Mouse (Mus musculus) liver, postnatal 0 days (tissue): ENCODE measurements around the gene Top3b. TPM values are rescaled to one million over a fixed set of nuclear protein-coding genes. Genes with fewer than 3 reads are reported as not detected.
A peak's percentile ranks its signal among the peaks of the same experiment; 100 is the strongest.
"Not testable (repeated sequence)": the region's sequence is repeated elsewhere in the genome, so short reads cannot be mapped to it uniquely, and the experiment has no call there.

Source experiments
- ATAC-seq: fragments of 200-750 bp; cut with Nextera tagmentation; 2 replicates; pipeline ENCODE4 v1.8.0; 2017; ENCODE audit warnings: mild to moderate bottlenecking, moderate library complexity
- DNase-seq: peaks from one replicate; pipeline ENCODE4 v3.0.0-alpha.2; 2016
- H3K27ac ChIP-seq: fragments of 300-500 bp; sonication (generic); 2 replicates; pipeline ENCODE4 v1.5.1; 2014; ENCODE audit warnings: antibody characterized with exemption, moderate library complexity, mild to moderate bottlenecking, low read depth
- H3K27me3 ChIP-seq: fragments of 300-500 bp; sonication (generic); 2 replicates; pipeline ENCODE4 v1.6.1; 2014; ENCODE audit warnings: low read length, control low read depth, mixed read lengths; ENCODE audit not compliant: insufficient read depth
- H3K36me3 ChIP-seq: fragments of 300-500 bp; sonication (generic); replicated peaks from 2 replicates; pipeline ENCODE4 v1.6.1; 2014; ENCODE audit warnings: mild to moderate bottlenecking, control low read depth, low read length, moderate library complexity, mixed read lengths; ENCODE audit not compliant: insufficient read depth
- H3K4me1 ChIP-seq: fragments of 300-500 bp; sonication (generic); 2 replicates; pipeline ENCODE4 v1.6.1; 2014; ENCODE audit warnings: antibody characterized with exemption, mild to moderate bottlenecking, control low read depth; ENCODE audit not compliant: insufficient read depth
- H3K4me2 ChIP-seq: fragments of 300-500 bp; sonication (generic); 2 replicates; pipeline ENCODE4 v1.6.1; 2014; ENCODE audit warnings: low read depth, mild to moderate bottlenecking, low read length, moderate library complexity, mixed read lengths
- H3K4me3 ChIP-seq: fragments of 300-500 bp; sonication (generic); 2 replicates; pipeline ENCODE4 v1.5.1; 2014; ENCODE audit warnings: low read depth, low read length
- H3K9ac ChIP-seq: fragments of 300-500 bp; sonication (generic); replicated peaks from 2 replicates; pipeline ENCODE4 v1.6.1; 2014; ENCODE audit warnings: mild to moderate bottlenecking, moderate library complexity
- H3K9me3 ChIP-seq: fragments of 300-500 bp; sonication (generic); 2 replicates; pipeline ENCODE4 v1.6.1; 2016; ENCODE audit warnings: mild to moderate bottlenecking, control low read depth, low read length, mixed read lengths
- CTCF ChIP-seq: sonication (generic); IDR thresholded peaks from 2 replicates; pipeline ENCODE4 v1.5.1; 2016; ENCODE audit warnings: antibody characterized with exemption, low read depth
- EP300 ChIP-seq: IDR thresholded peaks from 2 replicates; pipeline ENCODE4 v1.6.1; 2016; ENCODE audit warnings: antibody characterized with exemption, low read depth, mild to moderate bottlenecking
- WGBS: fragments of 180-500 bp; shearing (Covaris S2); extraction: QIAGEN DNeasy Blood & Tissue Kit; methylation state at CpG from one replicate; pipeline ENCODE4 v1.1.7; 2014; ENCODE audit not compliant: insufficient replicate concordance; 5-methylcytosine and 5-hydroxymethylcytosine counted together
- polyA plus RNA-seq: library from polyadenylated mRNA; unstranded; fragments of >200 nt; fragmentation: Nextera tagmentation; extraction: Ambion mirVana; gene quantifications from 2 replicates; pipeline ENCODE4 v1.2.1, GENCODE M21; 2015

Top3b gene
- polyA plus RNA-seq, 1 experiment from 2014 or later = 17.8 TPM

GRCm38 (mm10) chr16:16926536-16926935 lies 56.0 kb downstream of the Top3b start:
- Histone ChIP-seq H3K4me2 (no peak overlapping the region), H3K27me3 (no peaks in the 10 kb centered on the region), H3K9ac (no peak overlapping the region), H3K4me1 (no peaks in the 10 kb centered on the region), H3K36me3 (0 out of 2 replicates have a peak, but pooled peaks cover 8% of the 10 kb centered on the region), H3K9me3 (no peaks in the 10 kb centered on the region), H3K4me3 (no peak overlapping the region), H3K27ac (no peak overlapping the region)
- ATAC-seq = no peak
- TF ChIP-seq CTCF = no peak
- no peak for TF ChIP-seq EP300
- DNase-seq = no peak
- 83% methylated on average over 5 of the region's 5 CpGs for WGBS

- H3K36me3 ChIP-seq, ATAC-seq, H3K27me3 ChIP-seq, H3K4me1 ChIP-seq, H3K4me2 ChIP-seq, DNase-seq, H3K9ac ChIP-seq, H3K9me3 ChIP-seq, H3K27ac ChIP-seq, H3K4me3 ChIP-seq: not testable (repeated sequence)
- 80% methylated on average over 2 of the region's 3 CpGs for WGBS
Observed at GRCm38 (mm10) chr16:16928908-16929307, 58.4 kb downstream of the Top3b start.

GRCm38 (mm10) chr16:16930326-16930725 lies 59.8 kb downstream of the Top3b start:
- no peak for ATAC-seq

GRCm38 (mm10) chr16:16930810-16931296 lies 60.3 kb downstream of the Top3b start:
- Histone ChIP-seq H3K27ac (no peak overlapping the region), H3K4me2 (no peak overlapping the region), H3K36me3 (no peaks in the 10 kb centered on the region), H3K4me1 (no peaks in the 10 kb centered on the region), H3K4me3 (no peak overlapping the region), H3K27me3 (no peaks in the 10 kb centered on the region), H3K9ac (no peak overlapping the region), H3K9me3 (no peaks in the 10 kb centered on the region)
- 72% methylated on average over 5 of the region's 5 CpGs for WGBS
- no peak for ATAC-seq
- TF ChIP-seq EP300 (no peak), CTCF (no peak)
- no peak for DNase-seq

More at GRCm38 (mm10) chr16:16930326-16930725, 59.8 kb downstream of the Top3b start:
- no peaks in the 10 kb centered on the region for H3K27me3 ChIP-seq
- H3K27ac ChIP-seq = no peak overlapping the region
- no peak for TF ChIP-seq CTCF
- TF ChIP-seq EP300 = no peak
- no peaks in the 10 kb centered on the region for H3K36me3 ChIP-seq
- no peak overlapping the region for H3K9ac ChIP-seq
- H3K4me2 ChIP-seq = no peak overlapping the region
- no peak overlapping the region for H3K4me3 ChIP-seq
- no peaks in the 10 kb centered on the region for H3K4me1 ChIP-seq
- WGBS = 76% methylated on average over 3 of the region's 3 CpGs
- no peak for DNase-seq
- no peaks in the 10 kb centered on the region for H3K9me3 ChIP-seq

GRCm38 (mm10) chr16:16939543-16939942 lies 69.0 kb downstream of the Top3b start:
- 74% methylated on average over 9 of the region's 9 CpGs for WGBS
- ATAC-seq (no peak), DNase-seq (no peak)
- Histone ChIP-seq H3K4me1 (no peaks in the 10 kb centered on the region), H3K36me3 (no peaks in the 10 kb centered on the region), H3K4me3 (no peak overlapping the region), H3K27me3 (no peaks in the 10 kb centered on the region), H3K4me2 (no peak overlapping the region), H3K9ac (no peak overlapping the region), H3K27ac (no peak overlapping the region), H3K9me3 (no peaks in the 10 kb centered on the region)
- no peak for TF ChIP-seq CTCF
- TF ChIP-seq EP300 = no peak

- Histone ChIP-seq H3K27me3 (no peaks in the 10 kb centered on the region), H3K36me3 (no peaks in the 10 kb centered on the region), H3K9ac (no peak overlapping the region), H3K4me1 (no peaks in the 10 kb centered on the region), H3K4me2 (no peak overlapping the region), H3K4me3 (no peak overlapping the region), H3K9me3 (no peaks in the 10 kb centered on the region), H3K27ac (no peak overlapping the region)
- TF ChIP-seq EP300 = peak; percentile 24; the same call in 1 of the 2 replicates
- no peak for TF ChIP-seq CTCF
- DNase-seq (no peak), ATAC-seq (0 out of 2 replicates have a peak, but pooled peaks have one; percentile 19)
- WGBS = 74% methylated on average over 2 of the region's 2 CpGs
Observed at GRCm38 (mm10) chr16:16941078-16941477, 70.5 kb downstream of the Top3b start.

Other genes with a start within 250 kb of the Top3b start
- not detected in 2 replicates for gene Olfr19, start 194.3 kb upstream of the Top3b start, polyA plus RNA-seq
- gene Spag6l, start 41.3 kb upstream of the Top3b start, polyA plus RNA-seq = 0.05 and 0.15 TPM in 2 replicates
- 18.2 and 18.9 TPM in 2 replicates for gene Igll1, start 6.8 kb upstream of the Top3b start, polyA plus RNA-seq
- 13.6 and 14.9 TPM in 2 replicates for gene Vpreb1, start 107 bp downstream of the Top3b start, polyA plus RNA-seq
- gene Ppm1f, start 25.7 kb downstream of the Top3b start, polyA plus RNA-seq = 3.3 and 4.5 TPM in 2 replicates
- gene Mapk1, start 112.6 kb downstream of the Top3b start, polyA plus RNA-seq = 56.3 and 56.8 TPM in 2 replicates
- 0.92 and 1.2 TPM in 2 replicates for gene Ypel1, start 199.0 kb downstream of the Top3b start, polyA plus RNA-seq
- 32.6 and 34.1 TPM in 2 replicates for gene Ppil2, start 240.5 kb downstream of the Top3b start, polyA plus RNA-seq